Mouse (Mus musculus) liver, adult 2 months (tissue): ENCODE data around the gene Slc35g1.

Experiments used
- CTCF ChIP-seq: fragments of 200-500 bp; IDR thresholded peaks from 2 replicates; pipeline ENCODE4 v1.5.1; 2011; ENCODE audit warnings: low read depth, low read length, control low read depth
- POLR2A ChIP-seq: fragments of 200-500 bp; IDR thresholded peaks from 2 replicates; pipeline ENCODE4 v1.6.1; 2011; ENCODE audit warnings: low read length, control low read depth; ENCODE audit not compliant: insufficient read depth; ENCODE audit errors: extremely low read depth

- TF ChIP-seq CTCF (no peak), POLR2A (no peak)
Measured at GRCm38 (mm10) chr19:38396633-38396970, 822 bp downstream of the Slc35g1 start.
